Mouse (Mus musculus): Measurements from ENCODE around the gene Dhdh. TPM values are rescaled to one million over a fixed set of nuclear protein-coding genes. Genes with fewer than 3 reads are reported as not detected.
"Not testable (repeated sequence)": the region's sequence is repeated elsewhere in the genome, so short reads cannot be mapped to it uniquely, and the experiment has no call there.

The Dhdh gene
- 2.5 and 3.2 TPM in 2 replicates for polyA plus RNA-seq (2014; fragmentation: Nextera tagmentation; extraction: Ambion mirVana)

GRCm38 (mm10) chr7:45488293-45489204 is at the start of gene Dhdh:
TSS of gene Dhdh (minus strand) at chr7:45488805.
- Histone ChIP-seq H3K9ac (ENCODE audit: low read depth, low read length) (peak within 1 kb of the TSS; percentile 48), H3K27me3 (replicated peaks; ENCODE audit: control insufficient read depth, insufficient read depth, low read length) (no peaks in the 10 kb centered on the region), H3K36me3 (ENCODE audit: control insufficient read depth, insufficient read depth, low read length) (peaks cover 15% of the 10 kb centered on the region), H3K27ac (replicated peaks; ENCODE audit: low read depth, low read length) (peak within 1 kb of the TSS; percentile 74), H3K4me1 (ENCODE audit: control insufficient read depth, insufficient read depth, low read length) (peaks cover 5% of the 10 kb centered on the region; the same call in 1 of the 2 replicates), H3K4me2 (ENCODE audit: low read depth, low read length) (peak within 1 kb of the TSS; percentile 59), H3K9me3 (ENCODE audit: control insufficient read depth, low read length) (no peaks in the 10 kb centered on the region), H3K4me3 (ENCODE audit: low read depth, low read length) (peak within 1 kb of the TSS; percentile 40)
- ATAC-seq (ENCODE audit: low read depth), result peak; percentile 62
- peak; percentile 61 for DNase-seq (ENCODE audit: low spot score)
- WGBS, result 10% methylated on average over 30 of the region's 38 CpGs

DNA sequence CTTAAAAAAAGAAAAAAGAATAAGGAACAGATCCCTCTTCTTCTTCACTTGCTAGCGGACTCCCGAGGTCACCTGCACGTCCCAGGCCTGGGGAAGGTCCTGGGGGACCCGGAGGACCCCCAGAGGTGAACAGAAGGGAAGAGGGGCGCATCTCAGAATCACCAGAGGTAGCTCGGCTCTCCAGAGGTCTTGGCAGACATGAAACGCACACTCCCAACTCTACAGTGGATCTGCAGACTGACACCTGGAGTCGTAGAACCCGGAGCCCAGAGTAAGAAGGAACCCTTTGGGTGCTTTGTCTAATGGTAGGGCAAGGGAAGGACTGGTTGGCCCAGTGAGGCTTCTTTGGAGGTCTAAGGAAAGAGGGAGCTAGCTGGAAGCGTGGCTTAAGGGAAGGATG is 49.0 kb upstream of the Dhdh start:
- H3K9ac ChIP-seq (ENCODE audit: low read depth, low read length), result peak overlapping the region; percentile 59; the same call in 1 of the 2 replicates

DNA sequence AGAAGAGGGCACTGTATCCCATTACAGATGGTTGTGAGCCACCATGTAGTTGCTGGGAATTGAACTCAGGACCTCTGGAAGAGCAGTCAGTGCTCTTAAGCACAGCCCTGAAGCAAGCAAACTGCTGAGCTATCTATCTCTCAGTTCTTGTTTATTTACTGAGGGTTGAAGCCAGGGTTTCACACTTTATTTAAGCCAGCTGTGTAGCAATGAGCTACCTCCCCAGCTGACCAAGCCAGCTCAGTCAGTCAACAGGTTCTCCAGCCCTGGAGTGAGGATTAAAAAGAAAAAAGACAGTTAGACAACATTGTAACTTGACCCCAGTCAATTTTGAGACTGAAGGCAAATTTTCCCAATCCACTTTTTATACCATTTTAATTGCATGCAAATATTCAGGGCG is 47.1 kb upstream of the Dhdh start:
- Histone ChIP-seq H3K4me3 (ENCODE audit: low read depth, low read length) (no peak overlapping the region), H3K4me1 (ENCODE audit: control insufficient read depth, insufficient read depth, low read length) (peaks cover 5% of the 10 kb centered on the region), H3K36me3 (ENCODE audit: control insufficient read depth, insufficient read depth, low read length) (no peaks in the 10 kb centered on the region), H3K27ac (replicated peaks; ENCODE audit: low read depth, low read length) (no peak overlapping the region), H3K4me2 (ENCODE audit: low read depth, low read length) (no peak overlapping the region), H3K27me3 (replicated peaks; ENCODE audit: control insufficient read depth, insufficient read depth, low read length) (no peaks in the 10 kb centered on the region), H3K9me3 (ENCODE audit: control insufficient read depth, low read length) (no peaks in the 10 kb centered on the region), H3K9ac (ENCODE audit: low read depth, low read length) (no peak overlapping the region)
- WGBS, result 59% methylated on average over 1 of the region's 1 CpGs
- DNase-seq (ENCODE audit: low spot score), result no peak
- no peak for ATAC-seq (ENCODE audit: low read depth)

More for the DNA sequence above, 49.0 kb upstream of the Dhdh start:
- no peak overlapping the region for H3K27ac ChIP-seq (replicated peaks; ENCODE audit: low read depth, low read length)
- WGBS, result 73% methylated on average over 10 of the region's 10 CpGs
- H3K27me3 ChIP-seq (replicated peaks; ENCODE audit: control insufficient read depth, insufficient read depth, low read length), result no peaks in the 10 kb centered on the region
- no peaks in the 10 kb centered on the region for H3K9me3 ChIP-seq (ENCODE audit: control insufficient read depth, low read length)
- DNase-seq (ENCODE audit: low spot score) (no peak), ATAC-seq (ENCODE audit: low read depth) (no peak)
- H3K4me3 ChIP-seq (ENCODE audit: low read depth, low read length), result peak overlapping the region; percentile 43
- no peaks in the 10 kb centered on the region for H3K36me3 ChIP-seq (ENCODE audit: control insufficient read depth, insufficient read depth, low read length)
- H3K4me2 ChIP-seq (ENCODE audit: low read depth, low read length), result peak overlapping the region; percentile 81
- H3K4me1 ChIP-seq (ENCODE audit: control insufficient read depth, insufficient read depth, low read length), result peaks cover 4% of the 10 kb centered on the region

GRCm38 (mm10) chr7:45530643-45531042 is 42.0 kb upstream of the Dhdh start:
- Histone ChIP-seq H3K27me3 (replicated peaks; ENCODE audit: control insufficient read depth, insufficient read depth, low read length) (no peaks in the 10 kb centered on the region), H3K36me3 (ENCODE audit: control insufficient read depth, insufficient read depth, low read length) (no peaks in the 10 kb centered on the region), H3K9ac (ENCODE audit: low read depth, low read length) (no peak overlapping the region), H3K9me3 (ENCODE audit: control insufficient read depth, low read length) (no peaks in the 10 kb centered on the region), H3K4me2 (ENCODE audit: low read depth, low read length) (peak overlapping the region; percentile 25; the same call in 1 of the 2 replicates), H3K4me1 (ENCODE audit: control insufficient read depth, insufficient read depth, low read length) (peaks cover 11% of the 10 kb centered on the region; the same call in 1 of the 2 replicates), H3K27ac (replicated peaks; ENCODE audit: low read depth, low read length) (peak overlapping the region; percentile 56), H3K4me3 (ENCODE audit: low read depth, low read length) (no peak overlapping the region)
- no peak for DNase-seq (ENCODE audit: low spot score)
- WGBS, result 62% methylated on average over 2 of the region's 2 CpGs
- 0 out of 2 replicates have a peak, but pooled peaks have one; percentile 1 for ATAC-seq (ENCODE audit: low read depth)

DNA sequence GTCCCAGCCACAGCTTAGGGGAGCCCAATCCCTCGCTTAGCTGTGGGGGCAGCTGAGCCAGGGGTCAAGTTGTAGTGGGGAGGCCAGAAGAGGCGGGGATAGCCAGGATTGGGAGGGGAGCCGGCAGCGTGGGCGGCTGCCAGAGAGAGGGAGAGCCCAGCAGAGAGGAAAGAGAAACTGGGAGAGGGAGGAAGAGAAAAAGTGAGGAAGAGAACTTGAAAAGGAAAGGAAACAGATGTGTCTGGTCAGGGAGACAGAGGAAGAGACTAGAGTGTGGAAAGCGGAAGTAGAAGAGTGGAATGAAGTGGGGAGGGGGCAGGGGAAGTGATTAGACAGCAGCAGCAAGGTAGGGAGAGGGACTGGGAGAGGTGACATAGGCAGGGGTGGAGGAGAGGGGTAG is 40.9 kb upstream of the Dhdh start:
- peaks cover 22% of the 10 kb centered on the region for H3K4me1 ChIP-seq (ENCODE audit: control insufficient read depth, insufficient read depth, low read length)
- 11% methylated on average over 6 of the region's 6 CpGs for WGBS
- H3K4me2 ChIP-seq (ENCODE audit: low read depth, low read length), result peak overlapping the region; percentile 25; the same call in 1 of the 2 replicates
- ATAC-seq (ENCODE audit: low read depth), result no peak
- DNase-seq (ENCODE audit: low spot score), result no peak
- no peak overlapping the region for H3K4me3 ChIP-seq (ENCODE audit: low read depth, low read length)
- no peaks in the 10 kb centered on the region for H3K36me3 ChIP-seq (ENCODE audit: control insufficient read depth, insufficient read depth, low read length)
- no peaks in the 10 kb centered on the region for H3K9me3 ChIP-seq (ENCODE audit: control insufficient read depth, low read length)
- no peaks in the 10 kb centered on the region for H3K27me3 ChIP-seq (replicated peaks; ENCODE audit: control insufficient read depth, insufficient read depth, low read length)
- no peak overlapping the region for H3K9ac ChIP-seq (ENCODE audit: low read depth, low read length)
- H3K27ac ChIP-seq (replicated peaks; ENCODE audit: low read depth, low read length), result no peak overlapping the region; the same call in 1 of the 2 replicates

- H3K4me2 ChIP-seq (ENCODE audit: low read depth, low read length); H3K9me3 ChIP-seq (ENCODE audit: control insufficient read depth, low read length); H3K27ac ChIP-seq (replicated peaks; ENCODE audit: low read depth, low read length); H3K4me3 ChIP-seq (ENCODE audit: low read depth, low read length); H3K27me3 ChIP-seq (replicated peaks; ENCODE audit: control insufficient read depth, insufficient read depth, low read length); DNase-seq (ENCODE audit: low spot score); H3K9ac ChIP-seq (ENCODE audit: low read depth, low read length); ATAC-seq (ENCODE audit: low read depth): not testable (repeated sequence)
- Histone ChIP-seq H3K4me1 (ENCODE audit: control insufficient read depth, insufficient read depth, low read length) (peaks cover 23% of the 10 kb centered on the region), H3K36me3 (ENCODE audit: control insufficient read depth, insufficient read depth, low read length) (peaks cover 10% of the 10 kb centered on the region; the same call in 1 of the 2 replicates)
- WGBS, result 87% methylated on average over 6 of the region's 6 CpGs
Measured at GRCm38 (mm10) chr7:45527169-45527568, 38.6 kb upstream of the Dhdh start.

DNA sequence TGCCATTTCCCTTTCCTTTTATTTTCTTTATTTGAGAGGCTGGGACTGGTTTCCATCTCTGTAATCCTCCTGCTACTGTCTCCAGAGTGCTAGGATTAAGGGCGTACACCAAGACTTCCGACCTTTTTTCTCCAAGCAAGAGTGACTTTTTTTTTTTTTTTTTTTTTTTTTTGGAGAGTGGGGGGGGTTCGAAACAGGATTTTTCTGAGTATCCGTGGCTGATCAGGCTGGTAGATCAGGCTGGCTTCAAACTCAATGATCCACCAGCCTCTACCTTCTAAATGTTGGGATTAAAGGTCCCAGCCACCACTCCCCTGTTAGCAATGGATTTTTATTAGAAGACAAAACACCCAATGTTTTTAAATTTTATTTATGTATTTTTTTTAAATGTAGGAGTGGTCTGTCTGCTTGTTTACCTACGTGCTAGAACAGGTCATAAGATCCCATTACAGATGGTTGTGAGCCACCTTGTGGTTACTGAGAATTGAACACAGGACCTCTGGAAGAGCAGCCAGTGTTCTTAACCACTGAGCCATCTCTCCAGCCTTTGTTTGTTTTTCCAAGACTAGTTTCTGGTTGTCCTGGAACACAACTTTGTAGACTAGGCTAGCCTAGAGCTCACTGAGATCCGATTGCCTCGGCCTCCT is 38.0 kb upstream of the Dhdh start:
- H3K4me3 ChIP-seq (ENCODE audit: low read depth, low read length), result peak overlapping the region; percentile 77
- DNase-seq (ENCODE audit: low spot score), result no peak
- WGBS, result 23% methylated on average over 7 of the region's 7 CpGs
- peaks cover 23% of the 10 kb centered on the region for H3K4me1 ChIP-seq (ENCODE audit: control insufficient read depth, insufficient read depth, low read length)
- no peaks in the 10 kb centered on the region for H3K9me3 ChIP-seq (ENCODE audit: control insufficient read depth, low read length)
- no peaks in the 10 kb centered on the region for H3K27me3 ChIP-seq (replicated peaks; ENCODE audit: control insufficient read depth, insufficient read depth, low read length)
- peak overlapping the region; percentile 89 for H3K9ac ChIP-seq (ENCODE audit: low read depth, low read length)
- peak overlapping the region; percentile 94 for H3K4me2 ChIP-seq (ENCODE audit: low read depth, low read length)
- peaks cover 10% of the 10 kb centered on the region; the same call in 1 of the 2 replicates for H3K36me3 ChIP-seq (ENCODE audit: control insufficient read depth, insufficient read depth, low read length)
- no peak for ATAC-seq (ENCODE audit: low read depth)
- peak overlapping the region; percentile 94 for H3K27ac ChIP-seq (replicated peaks; ENCODE audit: low read depth, low read length)

DNA sequence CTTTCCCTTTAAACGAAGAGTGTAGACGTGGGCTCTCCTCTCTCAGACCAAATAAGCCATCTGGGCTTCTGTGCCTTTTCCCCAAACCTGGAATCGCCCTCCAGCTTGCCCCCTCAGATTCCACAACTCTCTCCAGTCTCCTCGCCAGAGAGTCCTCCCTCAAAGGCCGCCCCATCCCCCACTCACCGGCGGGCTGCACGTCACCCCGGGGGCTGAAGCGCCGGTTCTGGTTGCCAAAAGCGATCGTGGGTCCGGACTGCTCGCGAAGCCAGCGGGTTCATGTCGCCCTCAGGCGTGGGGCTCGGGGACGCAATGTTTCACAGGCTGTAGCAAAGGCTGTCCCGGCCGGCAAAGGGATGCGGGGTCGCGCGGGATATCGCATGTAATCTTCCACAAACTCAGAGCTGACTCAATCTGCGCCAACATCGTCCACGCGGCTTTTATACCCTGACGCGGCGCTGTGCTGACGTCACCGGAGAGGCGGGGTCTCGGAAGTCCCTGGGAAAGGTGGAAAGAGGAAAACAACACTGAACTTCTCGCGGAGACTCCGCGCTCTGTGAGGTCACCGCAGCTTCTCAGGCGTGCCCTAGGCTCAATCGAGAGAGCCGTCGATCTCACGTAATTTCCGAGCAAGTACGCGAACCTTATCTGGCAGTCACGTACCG is 37.3 kb upstream of the Dhdh start, which contains the start of the genes Ppp1r15a and Plekha4:
Gene Ppp1r15a (minus strand): TSS at position 460 of the 665 bp plus-strand sequence.
Gene Plekha4 (plus strand): TSS at position 522 of the 665 bp plus-strand sequence.
- H3K27me3 ChIP-seq (replicated peaks; ENCODE audit: control insufficient read depth, insufficient read depth, low read length), result no peaks in the 10 kb centered on the region
- under 1% methylated on average over 52 of the region's 54 CpGs for WGBS
- H3K9me3 ChIP-seq (ENCODE audit: control insufficient read depth, low read length), result no peaks in the 10 kb centered on the region
- peak within 1 kb of the TSS; percentile 94 for H3K4me2 ChIP-seq (ENCODE audit: low read depth, low read length)
- peak within 1 kb of the TSS; percentile 77 for H3K4me3 ChIP-seq (ENCODE audit: low read depth, low read length)
- peaks cover 28% of the 10 kb centered on the region for H3K4me1 ChIP-seq (ENCODE audit: control insufficient read depth, insufficient read depth, low read length)
- H3K27ac ChIP-seq (replicated peaks; ENCODE audit: low read depth, low read length), result peak within 1 kb of the TSS; percentile 94
- peak within 1 kb of the TSS; percentile 89 for H3K9ac ChIP-seq (ENCODE audit: low read depth, low read length)
- peaks cover 10% of the 10 kb centered on the region; the same call in 1 of the 2 replicates for H3K36me3 ChIP-seq (ENCODE audit: control insufficient read depth, insufficient read depth, low read length)
- DNase-seq (ENCODE audit: low spot score) (peak; percentile 96), ATAC-seq (ENCODE audit: low read depth) (peak; percentile 85)

All from embryonic facial prominence, embryonic 14.5 days (tissue).